Mouse (Mus musculus) forebrain, embryonic 11.5 days (tissue): ENCODE measurements at regions not wholly inside any gene's neighbourhood (a gene's known extent, or its start where the extent isn't known, plus 50 kb on each side); places are given as distances from the start of the nearest gene placed in this dataset.

Source experiments
- ATAC-seq: fragments of 200-750 bp; cut with Nextera tagmentation; replicated peaks from 2 replicates; pipeline ENCODE4 v1.8.0; 2017; ENCODE audit warnings: moderate TSS enrichment; ENCODE audit not compliant: low FRiP score
- DNase-seq: peaks from one replicate; pipeline ENCODE4 v3.0.0-alpha.2; 2017; ENCODE audit warnings: low spot score
- H3K27ac ChIP-seq: fragments of 300-500 bp; sonication (generic); 2 replicates; pipeline ENCODE4 v1.5.1; 2014; ENCODE audit warnings: low read depth, low read length
- H3K27me3 ChIP-seq: fragments of 300-500 bp; sonication (generic); 2 replicates; pipeline ENCODE4 v1.6.1; 2014; ENCODE audit warnings: mild to moderate bottlenecking, low read length, mixed read lengths; ENCODE audit not compliant: control insufficient read depth, insufficient read depth
- H3K36me3 ChIP-seq: fragments of 300-500 bp; sonication (generic); 2 replicates; pipeline ENCODE4 v1.6.1; 2014; ENCODE audit warnings: mild to moderate bottlenecking, low read length, moderate library complexity, mixed read lengths; ENCODE audit not compliant: control insufficient read depth, insufficient read depth
- H3K4me1 ChIP-seq: fragments of 300-500 bp; sonication (generic); replicated peaks from 2 replicates; pipeline ENCODE4 v1.6.1; 2014; ENCODE audit warnings: low read length, mixed read lengths; ENCODE audit not compliant: control insufficient read depth, insufficient read depth
- H3K4me2 ChIP-seq: fragments of 300-500 bp; sonication (generic); 2 replicates; pipeline ENCODE4 v1.6.1; 2014; ENCODE audit warnings: low read depth, mild to moderate bottlenecking, low read length, moderate library complexity, mixed read lengths; ENCODE audit not compliant: severe bottlenecking
- H3K4me3 ChIP-seq: fragments of 300-500 bp; sonication (generic); 2 replicates; pipeline ENCODE4 v1.5.1; 2014; ENCODE audit warnings: low read depth, low read length
- H3K9ac ChIP-seq: fragments of 300-500 bp; sonication (generic); 2 replicates; pipeline ENCODE4 v1.6.1; 2014; ENCODE audit warnings: low read length
- H3K9me3 ChIP-seq: fragments of 300-500 bp; sonication (generic); 2 replicates; pipeline ENCODE4 v1.6.1; 2016; ENCODE audit warnings: low read length, mixed read lengths; ENCODE audit not compliant: control insufficient read depth
- WGBS: fragments of 180-500 bp; shearing (Covaris S2); extraction: QIAGEN DNeasy Blood & Tissue Kit; methylation state at CpG from one replicate; pipeline ENCODE4 v1.1.7; 2014; 5-methylcytosine and 5-hydroxymethylcytosine counted together

DNA sequence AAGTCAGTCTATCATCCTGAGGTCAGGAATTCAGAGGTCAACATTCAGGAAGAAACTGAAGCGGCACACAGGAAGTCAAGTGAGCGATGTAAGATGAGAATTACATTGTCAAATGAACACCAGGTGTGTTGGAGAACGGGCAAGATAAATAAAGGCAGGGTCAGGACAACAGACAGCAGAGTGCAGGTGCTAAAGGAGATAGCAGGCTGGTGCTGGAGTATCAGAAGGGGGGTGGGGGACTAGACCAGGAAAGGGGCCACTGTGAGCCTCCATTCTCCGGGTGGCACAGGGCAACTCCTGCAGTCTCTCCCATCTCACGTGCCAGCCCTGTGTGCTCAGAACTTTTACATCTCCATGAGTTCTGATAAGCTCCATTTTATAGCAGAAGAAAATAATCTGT lies 320.6 kb upstream of the Rsrc1 start:
- no peak for DNase-seq
- no peak overlapping the region for H3K27ac ChIP-seq
- H3K4me2 ChIP-seq: no peak overlapping the region

DNA sequence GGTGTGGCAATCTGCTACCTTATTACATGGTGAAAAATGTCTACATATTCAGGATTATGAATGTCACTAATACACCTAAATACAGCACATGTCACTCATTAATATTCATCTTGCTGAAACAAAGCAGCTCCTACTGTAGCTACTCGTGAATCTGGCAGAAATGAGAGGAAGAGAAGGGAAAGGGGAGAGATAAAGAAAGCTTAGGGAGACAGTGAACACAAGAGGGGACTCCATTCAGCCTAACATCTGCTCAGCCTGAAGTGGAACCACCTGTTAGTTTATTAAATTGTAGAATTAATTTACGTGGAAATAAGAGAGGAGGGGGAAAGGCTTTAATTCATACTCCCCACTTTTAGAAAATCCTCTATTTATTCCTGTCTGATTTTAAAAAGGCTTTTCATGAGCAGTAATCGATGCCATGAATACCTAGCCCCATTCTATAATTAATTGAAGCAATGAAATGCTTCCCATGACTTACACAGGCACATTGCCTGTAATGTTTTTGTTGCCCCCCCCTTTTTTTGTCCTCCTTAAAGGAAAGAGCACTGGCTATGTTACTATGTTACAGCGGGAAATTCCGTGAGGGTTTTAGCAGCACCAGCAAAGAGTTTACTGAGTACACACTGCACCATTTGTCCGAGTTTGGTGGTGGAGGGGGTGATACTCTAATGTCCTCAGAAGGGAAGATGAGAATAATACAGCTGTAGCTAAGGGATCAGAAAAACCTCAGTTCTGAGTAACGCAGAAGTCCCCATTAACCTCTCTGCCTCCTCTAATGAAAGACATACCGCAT lies 319.2 kb upstream of the Rsrc1 start:
- Histone ChIP-seq H3K27ac (no peak overlapping the region), H3K9me3 (no peaks in the 10 kb centered on the region), H3K9ac (no peak overlapping the region), H3K4me1 (no peaks in the 10 kb centered on the region), H3K4me2 (no peak overlapping the region), H3K4me3 (no peak overlapping the region), H3K36me3 (no peaks in the 10 kb centered on the region), H3K27me3 (no peaks in the 10 kb centered on the region)
- WGBS: 65% methylated on average over 8 of the region's 8 CpGs
- ATAC-seq: no peak
- DNase-seq: no peak

More for the DNA sequence above, 320.6 kb upstream of the Rsrc1 start:
- Histone ChIP-seq H3K9me3 (no peaks in the 10 kb centered on the region), H3K9ac (no peak overlapping the region), H3K27me3 (no peaks in the 10 kb centered on the region), H3K36me3 (no peaks in the 10 kb centered on the region), H3K4me1 (no peaks in the 10 kb centered on the region), H3K4me3 (no peak overlapping the region)
- ATAC-seq: no peak
- 76% methylated on average over 5 of the region's 5 CpGs for WGBS

DNA sequence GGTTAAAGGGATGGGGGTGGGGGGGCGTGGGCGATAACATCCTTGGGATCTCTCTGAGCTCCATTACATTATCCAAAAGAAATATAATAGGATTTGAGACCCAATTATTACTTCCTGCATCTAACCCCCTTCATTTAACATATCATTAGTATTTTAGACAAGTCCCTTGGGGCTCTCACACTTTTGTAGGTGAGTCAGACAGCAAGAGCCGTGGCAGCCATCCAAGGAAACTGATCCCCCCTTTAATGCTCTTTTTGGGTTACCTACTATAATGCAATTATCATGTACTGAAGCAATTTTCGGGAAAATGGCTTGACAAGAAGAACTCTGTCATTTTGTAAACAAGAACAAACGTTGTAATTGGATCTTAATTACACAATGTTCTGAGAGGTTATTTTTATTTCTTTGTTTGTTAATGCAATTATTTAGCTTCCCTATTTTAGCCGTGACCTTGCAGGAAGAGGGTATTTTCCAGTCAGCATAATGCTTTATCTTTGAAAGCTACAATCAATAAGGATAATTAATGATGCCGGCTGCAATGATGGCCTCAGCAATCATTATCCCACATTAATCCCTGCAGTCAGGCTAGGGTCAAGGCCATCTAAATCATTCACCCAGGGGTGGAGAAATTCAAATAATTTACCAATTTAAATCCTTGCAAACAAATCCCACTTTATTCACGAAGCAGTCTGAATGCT lies 297.5 kb upstream of the Rsrc1 start:
- Histone ChIP-seq H3K4me3 (no peak overlapping the region), H3K9me3 (no peaks in the 10 kb centered on the region), H3K4me2 (no peak overlapping the region), H3K4me1 (no peaks in the 10 kb centered on the region), H3K9ac (no peak overlapping the region), H3K27me3 (no peaks in the 10 kb centered on the region), H3K27ac (no peak overlapping the region), H3K36me3 (no peaks in the 10 kb centered on the region)
- DNase-seq (no peak), ATAC-seq (no peak)
- WGBS: 55% methylated on average over 8 of the region's 8 CpGs

GRCm38 (mm10) chr3:66684287-66684903 lies 296.8 kb upstream of the Rsrc1 start:
- Histone ChIP-seq H3K4me3 (no peak overlapping the region), H3K9ac (no peak overlapping the region), H3K36me3 (no peaks in the 10 kb centered on the region), H3K4me2 (no peak overlapping the region), H3K9me3 (no peaks in the 10 kb centered on the region), H3K27me3 (no peaks in the 10 kb centered on the region), H3K4me1 (no peaks in the 10 kb centered on the region), H3K27ac (no peak overlapping the region)
- 64% methylated on average over 5 of the region's 5 CpGs for WGBS
- ATAC-seq (no peak), DNase-seq (no peak)

- no peaks in the 10 kb centered on the region for H3K4me1 ChIP-seq
- H3K9me3 ChIP-seq: no peaks in the 10 kb centered on the region
- no peak overlapping the region for H3K27ac ChIP-seq
- no peak overlapping the region for H3K4me2 ChIP-seq
- H3K27me3 ChIP-seq: no peaks in the 10 kb centered on the region
- 85% methylated on average over 12 of the region's 12 CpGs for WGBS
- DNase-seq (no peak), ATAC-seq (no peak)
- H3K9ac ChIP-seq: no peak overlapping the region
- no peak overlapping the region for H3K4me3 ChIP-seq
- H3K36me3 ChIP-seq: no peaks in the 10 kb centered on the region
Measured at GRCm38 (mm10) chr3:66685136-66685535, 296.1 kb upstream of the Rsrc1 start.

DNA sequence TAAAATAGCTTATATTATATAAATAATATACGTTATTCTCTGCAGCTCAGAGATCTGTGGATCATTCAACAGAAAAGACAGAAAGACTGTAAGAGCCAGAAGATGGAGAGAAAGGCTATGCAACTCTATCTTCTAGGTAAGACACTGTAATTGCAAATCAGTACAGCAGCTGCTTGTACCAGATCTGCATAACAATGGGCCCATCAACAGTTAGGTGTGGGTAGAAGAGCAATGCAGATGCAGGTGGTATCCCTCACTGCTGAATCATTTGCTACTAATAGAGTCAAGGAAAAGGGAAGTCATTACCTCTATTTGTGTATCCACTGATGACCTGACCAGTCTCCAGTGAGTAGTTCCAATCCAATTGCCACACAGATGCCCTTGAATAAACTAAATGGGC lies 294.1 kb upstream of the Rsrc1 start:
- H3K4me3 ChIP-seq: no peak overlapping the region
- H3K36me3 ChIP-seq: no peaks in the 10 kb centered on the region
- no peaks in the 10 kb centered on the region for H3K9me3 ChIP-seq
- ATAC-seq (no peak), DNase-seq (no peak)
- no peak overlapping the region for H3K4me2 ChIP-seq
- no peak overlapping the region for H3K9ac ChIP-seq
- H3K4me1 ChIP-seq: no peaks in the 10 kb centered on the region
- H3K27me3 ChIP-seq: no peaks in the 10 kb centered on the region
- WGBS: 86% methylated on average over 1 of the region's 1 CpGs
- no peak overlapping the region for H3K27ac ChIP-seq

DNA sequence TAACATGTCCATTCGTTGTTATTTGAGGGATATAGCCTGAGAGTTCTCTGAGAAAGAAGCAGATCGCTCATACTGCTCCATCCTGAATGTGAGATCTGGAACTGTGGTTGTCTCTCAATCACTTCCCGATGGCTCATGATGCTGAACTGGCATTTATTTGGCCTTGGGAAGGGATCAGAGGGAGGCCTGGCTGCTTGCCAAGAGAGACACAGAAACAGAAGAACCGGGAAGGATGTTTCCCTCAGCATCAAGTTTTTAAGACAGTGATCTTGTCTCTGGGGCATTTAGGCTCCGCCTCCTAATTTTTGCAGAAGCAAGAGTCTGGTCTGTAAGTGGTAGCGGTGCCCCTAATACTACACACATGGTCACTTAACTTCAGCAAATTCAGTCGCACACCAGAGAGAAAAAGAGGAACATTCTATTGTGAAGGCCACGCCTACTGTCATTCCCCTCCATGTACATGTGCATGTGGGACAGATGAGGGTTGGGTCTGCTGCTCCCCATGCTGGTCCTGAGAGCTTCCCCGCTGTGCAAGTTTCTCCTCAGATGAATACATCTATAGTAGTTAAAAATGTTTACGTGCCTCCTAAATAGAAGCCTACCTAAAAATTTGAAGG lies 290.2 kb upstream of the Rsrc1 start:
- no peak for ATAC-seq
- Histone ChIP-seq H3K36me3 (no peaks in the 10 kb centered on the region), H3K27ac (no peak overlapping the region), H3K27me3 (no peaks in the 10 kb centered on the region), H3K4me3 (no peak overlapping the region), H3K4me1 (no peaks in the 10 kb centered on the region), H3K4me2 (no peak overlapping the region), H3K9ac (no peak overlapping the region), H3K9me3 (no peaks in the 10 kb centered on the region)
- WGBS: 89% methylated on average over 10 of the region's 10 CpGs
- DNase-seq: no peak

- WGBS: 83% methylated on average over 2 of the region's 2 CpGs
- Histone ChIP-seq H3K4me2 (no peak overlapping the region), H3K36me3 (no peaks in the 10 kb centered on the region), H3K4me1 (no peaks in the 10 kb centered on the region), H3K9me3 (no peaks in the 10 kb centered on the region), H3K4me3 (no peak overlapping the region), H3K9ac (no peak overlapping the region), H3K27me3 (no peaks in the 10 kb centered on the region), H3K27ac (no peak overlapping the region)
- ATAC-seq: peak; percentile 53
- DNase-seq: no peak
Measured at GRCm38 (mm10) chr3:66695125-66695524, 286.1 kb upstream of the Rsrc1 start.
